Mouse (Mus musculus) midbrain, embryonic 15.5 days (tissue): Measurements from ENCODE around the gene Trim31. TPM values are rescaled to one million over a fixed set of nuclear protein-coding genes. Genes with fewer than 3 reads are reported as not detected.

ENCODE experiments used
- ATAC-seq: fragments of 200-750 bp; cut with Nextera tagmentation; replicated peaks from 2 replicates; pipeline ENCODE4 v1.8.0; 2017; ENCODE audit warnings: moderate TSS enrichment
- H3K27ac ChIP-seq: fragments of 300-500 bp; sonication (generic); 2 replicates; pipeline ENCODE4 v1.5.1; 2015; ENCODE audit warnings: mild to moderate bottlenecking, inconsistent platforms
- H3K27me3 ChIP-seq: fragments of 300-500 bp; sonication (generic); replicated peaks from 2 replicates; pipeline ENCODE4 v1.6.1; 2015; ENCODE audit warnings: inconsistent platforms
- H3K36me3 ChIP-seq: fragments of 300-500 bp; sonication (generic); replicated peaks from 2 replicates; pipeline ENCODE4 v1.6.1; 2015; ENCODE audit warnings: inconsistent platforms
- H3K4me1 ChIP-seq: fragments of 300-500 bp; sonication (generic); 2 replicates; pipeline ENCODE4 v1.6.1; 2015; ENCODE audit warnings: inconsistent platforms
- H3K4me2 ChIP-seq: fragments of 300-500 bp; sonication (generic); 2 replicates; pipeline ENCODE4 v1.6.1; 2015; ENCODE audit warnings: inconsistent platforms, mild to moderate bottlenecking, moderate library complexity
- H3K4me3 ChIP-seq: fragments of 300-500 bp; sonication (generic); 2 replicates; pipeline ENCODE4 v1.5.1; 2015; ENCODE audit warnings: mild to moderate bottlenecking, inconsistent platforms
- H3K9ac ChIP-seq: fragments of 300-500 bp; sonication (generic); 2 replicates; pipeline ENCODE4 v1.6.1; 2015; ENCODE audit warnings: mild to moderate bottlenecking, inconsistent platforms
- H3K9me3 ChIP-seq: fragments of 300-500 bp; sonication (generic); 2 replicates; pipeline ENCODE4 v1.6.1; 2016; ENCODE audit warnings: inconsistent platforms
- WGBS: fragments of 180-500 bp; shearing (Covaris S2); methylation state at CpG from one replicate; pipeline ENCODE4 v1.1.7; 2015; ENCODE audit warnings: mixed read lengths; 5-methylcytosine and 5-hydroxymethylcytosine counted together
- polyA plus RNA-seq: library from polyadenylated mRNA; unstranded; fragments of >200 nt; fragmentation: Nextera tagmentation; extraction: Ambion mirVana; gene quantifications from 2 replicates; pipeline ENCODE4 v1.2.1, GENCODE M21; 2015

Trim31 gene
- polyA plus RNA-seq, 1 experiment from 2014 or later, result not detected

DNA sequence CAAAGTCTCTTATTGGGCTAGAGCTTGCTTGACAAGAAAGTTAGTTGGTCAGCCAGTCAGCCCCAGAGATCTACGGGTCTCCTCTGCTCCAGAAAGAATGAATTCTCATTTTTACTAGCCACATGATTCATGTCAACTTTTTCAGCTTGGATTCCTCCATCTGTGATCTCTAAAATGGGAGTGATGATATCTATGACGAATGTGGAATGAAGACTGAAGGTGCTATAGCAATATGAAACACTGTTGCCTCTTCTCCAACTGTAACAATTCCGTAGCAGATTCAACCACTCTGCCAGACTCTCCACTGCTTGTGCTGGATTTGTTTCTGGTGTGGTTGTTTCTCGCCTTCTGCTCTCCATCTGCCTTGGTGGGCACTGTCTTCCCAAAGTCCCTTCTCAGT, 33.2 kb downstream of the Trim31 start:
- ATAC-seq, result no peak
- H3K9me3 ChIP-seq, result no peaks in the 10 kb centered on the region
- WGBS, result 85% methylated on average over 4 of the region's 4 CpGs
- no peak overlapping the region for H3K9ac ChIP-seq
- H3K4me2 ChIP-seq, result no peak overlapping the region
- H3K36me3 ChIP-seq, result no peaks in the 10 kb centered on the region
- H3K4me3 ChIP-seq, result no peak overlapping the region
- H3K27ac ChIP-seq, result no peak overlapping the region
- no peaks in the 10 kb centered on the region for H3K27me3 ChIP-seq
- no peaks in the 10 kb centered on the region for H3K4me1 ChIP-seq

DNA sequence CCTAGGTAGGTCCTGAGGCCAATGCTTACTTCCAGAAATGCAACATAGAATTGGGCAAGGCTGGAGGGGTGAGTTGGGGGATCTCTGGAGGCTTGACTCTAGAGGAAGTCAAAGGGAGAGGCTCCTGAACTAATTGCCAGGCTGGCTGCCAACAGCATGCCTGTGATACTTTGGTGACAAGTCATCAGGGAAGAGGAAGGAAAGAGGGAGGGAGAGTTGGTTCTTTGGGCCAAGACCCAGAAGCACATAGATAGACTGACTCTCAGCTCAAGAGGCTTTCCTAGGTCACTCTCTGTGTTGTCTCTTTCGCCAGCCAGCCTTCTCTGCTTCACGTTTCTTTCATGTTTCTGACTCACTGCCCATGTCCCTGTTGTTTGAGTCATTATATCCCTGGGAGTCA, 33.9 kb downstream of the Trim31 start:
- Histone ChIP-seq H3K4me1 (no peaks in the 10 kb centered on the region), H3K4me2 (no peak overlapping the region), H3K36me3 (no peaks in the 10 kb centered on the region), H3K27me3 (no peaks in the 10 kb centered on the region), H3K27ac (no peak overlapping the region), H3K9ac (no peak overlapping the region), H3K9me3 (no peaks in the 10 kb centered on the region), H3K4me3 (no peak overlapping the region)
- no peak for ATAC-seq
- 68% methylated on average over 2 of the region's 2 CpGs for WGBS

DNA sequence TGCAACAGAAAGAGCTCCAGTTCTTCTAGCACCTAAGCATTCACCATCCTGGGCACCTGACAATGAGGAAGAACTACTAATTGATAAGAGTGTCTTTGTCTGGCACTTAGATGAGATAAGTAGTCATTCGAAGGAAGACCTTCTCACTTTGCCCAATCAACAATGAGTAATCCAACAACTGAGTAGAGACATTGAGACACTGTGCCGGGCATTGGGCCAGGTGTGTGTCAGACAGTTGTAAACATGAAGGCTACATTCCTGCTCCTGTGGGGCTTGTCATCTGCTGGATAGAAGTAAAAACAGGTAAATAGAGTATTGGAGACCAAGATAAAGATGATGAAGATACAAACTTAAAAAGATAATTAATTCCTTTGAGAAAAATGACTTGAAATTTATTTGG, 40.1 kb downstream of the Trim31 start:
- H3K27ac ChIP-seq, result no peak overlapping the region
- H3K4me2 ChIP-seq, result no peak overlapping the region
- H3K9me3 ChIP-seq, result no peaks in the 10 kb centered on the region
- peaks cover 8% of the 10 kb centered on the region for H3K4me1 ChIP-seq
- no peak for ATAC-seq
- H3K4me3 ChIP-seq, result no peak overlapping the region
- no peaks in the 10 kb centered on the region for H3K36me3 ChIP-seq
- 89% methylated on average over 2 of the region's 2 CpGs for WGBS
- H3K27me3 ChIP-seq, result peaks cover 26% of the 10 kb centered on the region
- H3K9ac ChIP-seq, result no peak overlapping the region

DNA sequence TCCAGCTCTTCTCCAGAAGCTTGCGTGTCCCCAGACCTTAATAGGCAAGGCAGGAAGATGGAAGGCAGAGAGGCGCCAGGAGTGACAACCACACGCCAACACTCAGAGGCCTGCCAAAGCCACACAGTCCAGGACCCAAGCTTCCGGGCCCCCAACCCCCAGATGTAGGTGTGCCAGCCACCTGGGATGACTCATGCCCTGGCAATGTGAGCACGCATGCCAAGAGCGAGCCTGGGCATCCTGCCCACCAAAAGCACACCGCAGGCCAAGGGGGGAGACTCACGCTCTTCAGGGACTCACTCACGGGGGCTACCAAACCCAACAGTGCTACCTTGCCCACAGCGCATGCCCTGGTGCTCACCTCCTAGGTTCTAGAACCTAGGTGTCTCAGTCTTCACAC, 44.5 kb downstream of the Trim31 start:
- WGBS, result 54% methylated on average over 10 of the region's 10 CpGs
- no peak overlapping the region for H3K9ac ChIP-seq
- ATAC-seq, result no peak
- H3K27ac ChIP-seq, result no peak overlapping the region
- no peaks in the 10 kb centered on the region for H3K36me3 ChIP-seq
- H3K9me3 ChIP-seq, result no peaks in the 10 kb centered on the region
- H3K4me2 ChIP-seq, result peak overlapping the region; percentile 72
- peak overlapping the region; percentile 41; the same call in 1 of the 2 replicates for H3K4me3 ChIP-seq
- H3K4me1 ChIP-seq, result peaks cover 22% of the 10 kb centered on the region
- peaks cover 47% of the 10 kb centered on the region for H3K27me3 ChIP-seq

DNA sequence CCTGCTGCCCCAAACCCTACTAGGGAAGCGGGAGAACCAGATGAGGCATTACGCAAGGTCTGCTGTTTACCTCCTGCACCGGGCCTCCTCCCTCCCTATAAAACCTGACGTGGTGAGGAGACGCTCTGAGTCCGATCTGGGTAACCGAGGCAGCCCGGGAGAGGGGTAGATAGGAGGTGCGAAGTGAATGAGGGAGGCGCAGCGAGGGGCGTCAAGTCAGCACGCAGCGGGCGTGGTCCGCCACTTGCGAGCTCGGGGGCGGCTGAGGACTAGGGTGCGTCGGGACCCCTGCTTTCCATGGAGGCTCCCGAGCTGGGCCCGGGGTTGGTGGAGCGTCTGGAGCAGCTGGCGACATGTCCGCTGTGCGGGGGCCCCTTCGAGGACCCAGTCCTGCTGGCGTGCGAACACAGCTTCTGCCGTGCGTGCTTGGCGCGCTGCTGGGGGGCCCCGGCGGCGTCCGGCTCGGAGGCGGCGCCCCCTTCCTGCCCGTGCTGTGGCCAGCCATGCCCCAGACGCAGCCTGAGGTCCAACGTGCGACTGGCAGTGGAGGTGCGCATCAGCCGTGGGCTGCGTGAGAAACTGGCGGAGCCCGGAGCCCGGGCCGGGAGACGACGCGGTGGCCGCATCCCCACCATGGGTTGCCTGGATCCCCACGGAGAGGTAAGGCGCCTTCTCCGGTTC, 45.0 kb downstream of the Trim31 start, which contains the start of gene Rnf39:
Gene Rnf39 (plus strand): TSS at position 128 of the 681 bp plus-strand sequence.
- Histone ChIP-seq H3K27me3 (peaks cover 47% of the 10 kb centered on the region), H3K9me3 (no peaks in the 10 kb centered on the region), H3K9ac (peak within 1 kb of the TSS; percentile 38), H3K4me3 (peak within 1 kb of the TSS; percentile 41), H3K36me3 (no peaks in the 10 kb centered on the region), H3K27ac (no peak within 1 kb of the TSS), H3K4me2 (peak within 1 kb of the TSS; percentile 72), H3K4me1 (peaks cover 27% of the 10 kb centered on the region)
- WGBS, result 2% methylated on average over 59 of the region's 59 CpGs
- ATAC-seq, result 0 out of 2 replicates have a peak, but pooled peaks have one; percentile 6

DNA sequence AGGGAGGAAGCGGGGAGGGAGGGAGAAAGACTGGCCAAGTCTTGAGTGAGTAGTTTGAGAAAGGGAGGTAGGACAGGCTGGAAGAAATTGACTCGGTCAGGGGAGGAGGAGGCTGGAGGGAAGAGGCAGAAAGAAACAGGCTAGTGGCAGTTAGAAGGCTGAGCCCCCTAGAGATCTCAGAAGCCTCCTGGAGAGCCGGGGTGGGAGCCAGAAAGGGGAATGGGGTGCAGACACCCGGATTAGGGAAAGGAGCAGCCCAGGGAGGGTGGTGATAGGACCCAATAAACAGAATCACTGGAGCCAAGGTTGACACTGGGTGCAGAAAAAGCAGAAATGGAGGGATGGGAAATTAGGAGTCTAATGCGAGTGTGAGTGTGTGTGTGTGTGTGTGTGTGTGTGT, 45.8 kb downstream of the Trim31 start:
- no peak for ATAC-seq

DNA sequence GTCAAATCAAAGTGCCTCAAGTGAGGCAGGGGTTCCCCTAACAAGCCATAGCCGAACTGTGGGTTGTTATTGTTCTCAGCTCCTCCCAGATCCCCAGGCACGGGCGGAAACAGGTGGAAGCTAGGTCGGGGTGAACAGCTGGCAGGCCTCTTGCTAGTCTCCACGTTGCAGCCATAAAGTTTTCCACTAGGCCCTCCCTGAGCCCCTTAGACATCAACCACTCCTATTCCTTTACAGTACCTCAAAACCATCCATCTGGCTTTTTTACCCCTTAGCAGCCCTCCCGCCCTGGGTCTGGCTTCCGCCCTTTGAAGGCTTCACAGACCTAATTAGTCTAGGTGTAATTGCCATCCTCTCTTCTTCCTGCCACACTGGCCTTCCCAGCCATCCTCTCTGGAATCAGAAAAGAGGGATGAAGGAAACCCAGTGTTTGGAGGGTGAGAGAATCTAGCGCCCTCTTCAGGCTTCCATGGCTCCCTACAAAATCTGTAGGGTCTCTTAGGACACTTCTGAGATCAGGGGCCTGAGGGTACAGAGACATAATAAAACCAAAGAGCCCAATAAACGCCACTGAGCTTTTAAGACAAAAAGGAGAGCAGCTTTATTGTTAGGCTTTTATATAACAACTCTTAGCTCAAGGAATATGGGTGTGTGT, 46.3 kb downstream of the Trim31 start:
- no peak overlapping the region for H3K27ac ChIP-seq
- WGBS, result 31% methylated on average over 9 of the region's 9 CpGs
- H3K36me3 ChIP-seq, result peaks cover 6% of the 10 kb centered on the region; the same call in 1 of the 2 replicates
- no peak overlapping the region for H3K4me2 ChIP-seq
- H3K9me3 ChIP-seq, result no peaks in the 10 kb centered on the region
- H3K9ac ChIP-seq, result no peak overlapping the region
- peaks cover 27% of the 10 kb centered on the region for H3K4me1 ChIP-seq
- no peak overlapping the region for H3K4me3 ChIP-seq
- H3K27me3 ChIP-seq, result peaks cover 47% of the 10 kb centered on the region
- ATAC-seq, result no peak

More for the DNA sequence above, 45.8 kb downstream of the Trim31 start:
- H3K4me2 ChIP-seq, result peak overlapping the region; percentile 72
- peak overlapping the region; percentile 41 for H3K4me3 ChIP-seq
- no peaks in the 10 kb centered on the region for H3K9me3 ChIP-seq
- H3K9ac ChIP-seq, result no peak overlapping the region
- H3K27me3 ChIP-seq, result peaks cover 47% of the 10 kb centered on the region
- H3K36me3 ChIP-seq, result peaks cover under 1% of the 10 kb centered on the region; the same call in 1 of the 2 replicates
- peaks cover 27% of the 10 kb centered on the region for H3K4me1 ChIP-seq
- 22% methylated on average over 5 of the region's 5 CpGs for WGBS
- H3K27ac ChIP-seq, result no peak overlapping the region

DNA sequence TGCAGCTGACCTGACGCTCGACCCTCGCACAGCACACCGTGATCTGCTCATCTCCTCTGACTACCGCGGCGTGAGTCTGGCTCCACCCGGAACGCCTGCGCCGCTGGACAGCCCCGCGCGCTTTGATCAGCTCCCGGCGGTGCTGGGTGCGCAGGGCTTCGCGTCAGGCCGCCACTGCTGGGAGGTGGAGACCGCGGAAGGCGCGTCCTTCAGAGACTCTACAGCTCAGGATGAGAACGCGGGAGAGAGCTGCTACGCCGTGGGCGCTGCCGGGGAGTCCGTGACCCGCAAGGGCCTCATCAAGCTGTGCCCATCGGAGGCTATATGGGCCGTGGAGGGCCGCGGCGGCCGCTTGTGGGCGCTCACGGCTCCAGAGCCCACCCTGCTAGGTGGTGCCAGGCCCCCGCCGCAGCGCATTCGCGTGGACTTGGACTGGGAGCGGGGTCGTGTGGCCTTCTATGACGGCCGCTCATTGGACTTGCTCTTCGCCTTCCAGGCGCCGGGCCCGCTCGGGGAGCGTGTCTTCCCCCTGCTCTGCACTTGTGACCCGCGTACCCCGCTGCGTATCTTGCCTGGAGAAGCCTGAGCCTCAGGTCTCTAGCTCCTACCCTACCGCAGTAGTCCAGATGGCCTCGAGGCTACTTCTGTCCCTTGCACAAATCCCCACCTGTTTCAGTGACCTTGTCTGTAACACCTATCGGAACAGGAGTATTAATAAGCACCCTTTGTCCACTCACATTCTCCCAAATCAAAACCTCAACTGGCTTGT, 49.3 kb downstream of the Trim31 start:
- H3K9ac ChIP-seq, result peak overlapping the region; percentile 66
- H3K27ac ChIP-seq, result peak overlapping the region; percentile 77
- peaks cover 8% of the 10 kb centered on the region; the same call in 1 of the 2 replicates for H3K36me3 ChIP-seq
- H3K4me2 ChIP-seq, result peak overlapping the region; percentile 87
- peak; percentile 55 for ATAC-seq
- WGBS, result under 1% methylated on average over 60 of the region's 62 CpGs
- peak overlapping the region; percentile 51 for H3K4me3 ChIP-seq
- peaks cover 29% of the 10 kb centered on the region for H3K27me3 ChIP-seq
- peaks cover 39% of the 10 kb centered on the region for H3K4me1 ChIP-seq
- no peaks in the 10 kb centered on the region for H3K9me3 ChIP-seq

DNA sequence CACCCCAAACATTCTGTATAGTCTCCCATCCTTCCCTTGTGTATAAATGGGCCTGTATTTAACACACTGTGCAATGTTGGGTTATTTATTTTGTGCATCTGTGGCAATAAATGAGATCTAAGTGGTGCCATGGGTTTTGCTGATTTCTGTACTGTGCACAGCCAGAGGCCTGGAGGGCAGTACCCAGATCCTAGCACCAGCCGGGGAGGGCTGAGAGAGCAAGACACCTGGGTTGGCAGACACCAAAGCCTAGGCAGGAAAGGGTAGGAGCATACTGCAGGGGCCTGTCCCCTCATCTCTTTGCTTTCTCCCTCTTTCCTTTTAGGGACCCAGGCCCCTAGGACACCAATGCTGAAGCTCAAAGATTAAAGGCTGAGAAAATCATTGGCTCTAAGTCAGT, 50.4 kb downstream of the Trim31 start:
- H3K9ac ChIP-seq, result no peak overlapping the region
- no peak overlapping the region for H3K4me2 ChIP-seq
- H3K27ac ChIP-seq, result no peak overlapping the region
- H3K4me1 ChIP-seq, result peaks cover 29% of the 10 kb centered on the region
- H3K36me3 ChIP-seq, result peaks cover 8% of the 10 kb centered on the region; the same call in 1 of the 2 replicates
- 92% methylated on average over 1 of the region's 1 CpGs for WGBS
- ATAC-seq, result no peak
- no peak overlapping the region for H3K4me3 ChIP-seq
- H3K27me3 ChIP-seq, result peaks cover 19% of the 10 kb centered on the region
- H3K9me3 ChIP-seq, result no peaks in the 10 kb centered on the region

DNA sequence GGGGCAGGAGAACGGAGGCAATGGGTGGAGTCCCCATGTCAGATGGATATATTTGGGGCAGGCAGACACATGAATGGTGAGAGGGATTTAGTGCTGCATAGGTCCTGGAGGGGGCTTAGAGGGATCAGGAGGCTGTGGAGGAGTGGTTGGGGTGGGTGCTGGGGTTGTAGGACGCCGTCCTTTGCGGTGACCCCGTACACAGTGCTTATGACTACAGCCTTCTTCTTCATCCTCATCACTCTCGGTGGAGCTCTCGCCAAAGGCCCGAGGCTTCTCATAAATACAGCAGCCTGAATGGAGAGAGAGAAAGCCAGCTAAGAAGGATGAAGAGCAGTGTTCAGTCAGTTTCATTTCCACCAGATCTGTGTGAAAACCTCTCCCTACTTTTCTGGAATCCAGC, 51.3 kb downstream of the Trim31 start:
- no peaks in the 10 kb centered on the region for H3K9me3 ChIP-seq
- no peak overlapping the region for H3K9ac ChIP-seq
- no peak overlapping the region for H3K27ac ChIP-seq
- H3K4me1 ChIP-seq, result peaks cover 27% of the 10 kb centered on the region
- H3K27me3 ChIP-seq, result peaks cover 11% of the 10 kb centered on the region
- H3K4me2 ChIP-seq, result no peak overlapping the region
- H3K4me3 ChIP-seq, result no peak overlapping the region
- WGBS, result 91% methylated on average over 8 of the region's 8 CpGs
- ATAC-seq, result no peak
- peaks cover 8% of the 10 kb centered on the region; the same call in 1 of the 2 replicates for H3K36me3 ChIP-seq

DNA sequence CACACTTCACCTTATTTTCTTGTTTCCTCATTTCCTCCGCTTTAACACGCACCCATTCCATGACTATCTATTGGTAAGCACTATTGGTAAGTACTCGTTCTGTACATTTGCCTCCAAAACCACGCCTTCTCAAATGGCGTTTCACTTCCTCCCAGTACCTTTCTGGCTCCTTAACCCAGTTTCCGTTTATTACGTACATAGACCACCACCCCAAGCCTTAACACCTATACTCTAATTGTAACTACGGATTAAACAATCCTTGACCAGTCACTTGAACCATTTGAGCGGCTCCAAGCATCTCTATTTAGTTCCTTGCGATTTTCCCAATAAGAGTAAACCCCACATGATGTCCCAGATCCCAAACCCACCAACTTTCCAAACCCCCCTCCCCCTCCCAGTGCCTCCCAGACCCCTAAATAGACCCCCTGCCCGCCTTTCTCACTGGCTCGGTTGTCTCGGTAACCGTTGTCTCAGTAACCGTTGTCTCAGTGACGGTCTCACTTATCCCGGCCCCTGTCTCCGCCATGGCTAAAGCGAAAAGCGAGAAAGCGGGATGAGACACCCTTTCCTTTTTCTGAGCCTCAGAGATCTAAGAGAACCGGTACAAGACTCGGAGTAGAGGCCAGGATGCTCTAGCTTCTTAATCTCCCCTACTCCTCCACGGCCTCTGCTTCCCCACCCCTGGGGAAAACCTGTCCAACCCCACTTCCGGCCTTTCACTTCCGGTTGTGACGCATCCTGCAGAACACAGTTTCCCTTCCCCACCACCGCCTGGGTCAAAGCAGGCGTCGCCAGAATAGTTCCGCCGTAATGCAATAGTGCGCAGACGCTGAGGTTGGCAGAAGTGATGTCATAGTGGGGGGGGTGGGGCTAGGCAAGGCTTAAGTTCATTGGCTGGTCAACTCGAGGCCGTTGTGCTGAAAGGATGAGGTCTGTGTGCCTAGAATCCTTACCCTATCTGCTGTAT, 53.3 kb downstream of the Trim31 start, which contains the start of gene Ppp1r11:
Gene Ppp1r11 (minus strand): TSS at position 761 of the 967 bp plus-strand sequence.
- ATAC-seq, result peak; percentile 96
- H3K27ac ChIP-seq, result peak within 1 kb of the TSS; percentile 89
- H3K4me2 ChIP-seq, result peak within 1 kb of the TSS; percentile 70
- H3K27me3 ChIP-seq, result no peaks in the 10 kb centered on the region
- peak within 1 kb of the TSS; percentile 61 for H3K4me3 ChIP-seq
- H3K9me3 ChIP-seq, result no peaks in the 10 kb centered on the region
- H3K4me1 ChIP-seq, result peaks cover 29% of the 10 kb centered on the region
- peak within 1 kb of the TSS; percentile 60 for H3K9ac ChIP-seq
- 1% methylated on average over 36 of the region's 36 CpGs for WGBS
- peaks cover 11% of the 10 kb centered on the region for H3K36me3 ChIP-seq
